Mouse (Mus musculus) retina, embryonic 14.5 days (tissue): ENCODE results near the gene Dnajc5.

ENCODE experiments used
- DNase-seq: peaks from one replicate; pipeline ENCODE4 v3.0.0-alpha.2; 2015; ENCODE audit warnings: low spot score

Dnajc5 gene

DNA sequence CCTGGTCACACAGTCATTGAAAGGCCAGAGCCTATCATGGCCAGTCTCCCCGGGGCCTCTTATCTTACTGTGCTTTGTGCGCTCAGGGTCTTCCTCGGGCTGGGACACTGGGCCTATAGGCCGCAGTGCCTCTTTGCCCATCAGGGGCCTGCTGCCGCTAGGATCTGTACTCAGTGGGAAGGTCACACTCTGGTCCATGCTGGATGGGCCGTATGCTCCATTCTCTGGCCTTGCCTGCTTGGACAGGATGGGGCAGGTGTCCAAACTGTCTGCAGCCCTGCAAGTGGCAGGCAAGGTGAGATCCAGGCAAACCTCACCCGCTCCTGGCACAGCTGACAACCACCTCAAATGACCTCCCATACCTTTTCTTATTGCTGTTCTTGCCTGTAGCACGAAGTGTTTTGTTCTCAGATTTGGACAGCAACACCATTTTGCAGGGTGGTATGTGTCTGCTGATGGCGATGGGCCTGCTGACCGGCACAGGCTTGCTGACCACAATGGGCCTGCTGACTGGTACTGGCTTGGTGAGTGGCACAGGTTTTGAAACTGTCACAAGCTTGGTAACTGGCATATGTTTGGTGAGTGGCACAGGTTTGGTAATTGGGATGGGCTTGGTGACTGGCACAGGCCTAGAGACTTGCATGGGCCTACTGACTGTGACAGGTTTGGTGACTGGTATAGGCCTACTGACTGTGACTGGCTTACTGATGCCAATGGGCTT lies 68.9 kb downstream of the Dnajc5 start:
- DNase-seq, result no peak

DNA sequence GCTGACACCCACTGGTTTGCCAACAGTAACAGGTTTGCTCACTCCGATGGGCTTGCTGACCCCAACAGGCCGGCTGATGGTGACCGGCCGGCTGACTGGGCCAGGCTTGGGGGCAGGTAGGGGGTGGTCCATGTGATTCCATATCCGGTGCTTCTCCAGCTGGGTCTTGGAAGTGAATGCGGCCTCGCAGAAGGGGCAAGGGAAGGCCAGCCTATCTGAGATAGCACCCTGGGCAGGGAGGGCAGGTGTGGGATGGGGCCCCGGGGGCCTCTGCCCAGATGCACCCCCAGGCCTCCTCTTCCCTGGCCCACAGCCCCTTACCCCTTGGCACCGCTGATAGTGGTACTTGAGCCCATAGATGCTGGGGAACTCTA lies 69.4 kb downstream of the Dnajc5 start:
- DNase-seq, result no peak

DNA sequence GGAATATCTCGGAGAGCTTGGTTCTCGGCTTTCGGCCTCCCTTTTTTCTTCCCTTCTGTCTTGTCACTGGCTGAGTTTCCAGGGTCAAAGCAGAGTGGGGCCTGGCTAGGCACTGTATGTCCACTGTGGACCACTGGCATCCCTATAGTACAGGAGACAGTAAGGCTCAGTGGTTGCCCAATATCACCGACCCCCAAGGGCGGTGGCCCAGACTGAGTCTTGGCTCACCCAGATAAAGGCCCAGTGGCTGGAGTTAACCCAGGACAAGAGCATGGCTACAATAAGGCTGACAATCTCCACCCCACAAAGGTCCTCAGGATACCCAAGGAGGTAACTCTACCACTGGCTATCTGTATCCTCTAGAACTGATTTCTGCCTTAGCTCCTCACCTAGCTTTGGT lies 70.2 kb downstream of the Dnajc5 start:
- no peak for DNase-seq

DNA sequence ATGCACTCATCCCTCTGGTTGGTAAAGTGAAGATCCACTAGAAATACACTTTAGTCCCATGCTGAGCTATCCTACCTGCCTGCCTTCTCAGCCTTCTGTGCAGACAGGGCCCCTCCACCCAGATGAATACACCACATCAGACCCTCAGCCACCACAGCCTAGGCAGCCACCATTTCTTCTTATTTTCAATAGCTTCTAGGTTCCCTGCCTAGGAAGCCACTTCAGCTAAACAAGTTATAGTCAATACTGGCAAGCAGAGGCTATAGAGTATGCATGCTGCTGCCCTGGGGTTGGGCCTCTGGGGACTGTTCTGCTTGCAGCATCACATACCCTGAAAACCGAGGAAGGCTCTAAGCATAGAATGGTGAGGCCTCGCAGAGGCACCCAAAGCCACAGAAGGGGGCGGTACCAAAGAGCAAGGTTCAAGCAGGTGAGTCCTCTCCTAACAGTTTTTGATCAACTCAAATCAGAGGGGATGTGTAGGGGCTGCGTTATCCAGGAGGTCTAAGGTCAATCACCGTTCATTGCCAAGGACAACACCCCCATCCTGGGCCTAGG lies 71.3 kb downstream of the Dnajc5 start, which contains the start of gene Prpf6:
Gene Prpf6 (plus strand): TSS at position 341 of the 558 bp plus-strand sequence.
- DNase-seq, result no peak

DNA sequence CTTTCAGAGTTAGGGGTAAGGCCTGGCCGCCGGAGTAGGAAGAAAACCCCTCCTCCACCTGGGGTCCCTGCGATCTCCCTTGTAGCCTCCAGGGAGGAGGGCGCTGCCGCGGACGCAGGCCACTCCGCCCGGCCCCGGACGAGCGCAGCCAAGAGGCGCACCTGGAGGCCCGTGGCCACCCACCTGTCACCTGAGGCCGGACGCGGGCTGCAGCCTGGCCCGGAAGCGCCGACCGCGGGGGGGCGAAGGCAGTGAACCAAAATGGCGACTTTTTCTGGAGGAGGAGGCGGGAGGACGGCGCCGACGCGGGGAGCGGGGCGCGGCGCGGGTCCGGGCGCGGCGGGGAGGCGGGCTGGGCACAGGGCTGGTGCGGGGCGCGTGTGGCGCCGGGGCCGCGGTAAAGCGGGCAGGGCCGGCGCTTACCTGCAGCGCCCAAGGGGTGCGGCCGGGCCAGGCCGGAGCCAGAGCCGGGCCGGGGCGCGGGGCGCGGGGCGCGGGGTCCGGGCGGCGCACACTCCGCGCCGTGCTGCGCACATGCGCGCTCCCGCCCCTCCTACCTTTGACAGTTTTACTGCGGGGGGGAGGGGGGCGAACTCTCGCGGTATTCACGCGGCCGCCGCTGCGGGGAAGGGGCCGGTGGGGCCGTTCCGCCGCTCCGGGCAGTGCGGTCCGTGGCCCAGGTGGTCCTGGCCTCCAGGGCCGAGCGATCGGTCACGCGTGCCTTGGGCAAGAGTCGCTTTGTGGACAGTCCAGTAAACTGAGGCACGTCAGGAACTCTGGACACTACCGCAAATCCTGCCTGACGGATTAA lies 72.2 kb downstream of the Dnajc5 start, which contains the start of gene Zfp512b:
Gene Zfp512b (minus strand): TSS at position 573 of the 811 bp plus-strand sequence.
- peak; percentile 76 for DNase-seq

DNA sequence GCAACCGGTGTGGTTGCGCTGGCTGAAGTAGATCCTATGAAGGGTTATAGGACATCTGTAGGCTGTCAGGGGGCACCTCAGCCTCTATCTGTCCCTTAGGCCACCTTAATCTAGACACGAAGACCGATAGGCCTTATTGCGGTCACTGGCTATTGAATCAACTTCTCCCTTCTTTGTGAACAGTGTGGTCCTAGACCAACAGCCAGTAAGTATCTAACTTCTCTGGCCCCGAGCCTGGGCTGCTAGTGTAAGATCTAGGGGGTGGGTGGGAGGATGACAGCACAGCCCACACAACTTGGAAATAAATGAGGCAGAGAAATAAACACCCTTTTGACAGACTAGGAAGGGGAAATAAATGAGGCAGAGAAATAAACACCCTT lies 72.7 kb downstream of the Dnajc5 start:
- no peak for DNase-seq

DNA sequence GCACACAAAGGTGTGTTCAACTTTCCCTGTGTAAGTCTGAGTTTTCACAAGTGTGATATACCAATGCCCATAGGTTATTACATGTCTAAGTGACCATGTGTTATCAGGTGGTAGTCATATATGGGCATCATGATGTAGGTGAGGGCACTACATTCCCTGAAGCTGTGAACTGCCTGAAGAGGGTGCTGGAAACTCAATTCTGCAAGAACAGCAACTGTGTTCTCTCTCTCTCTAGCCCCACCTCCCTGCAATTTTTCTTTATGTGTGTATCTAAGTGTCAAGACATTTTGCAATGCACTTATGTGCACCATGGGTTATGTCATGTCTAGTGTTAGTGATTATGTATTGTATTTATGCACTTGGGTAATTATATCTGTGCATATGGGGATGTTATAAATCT lies 73.7 kb downstream of the Dnajc5 start:
- DNase-seq, result no peak

DNA sequence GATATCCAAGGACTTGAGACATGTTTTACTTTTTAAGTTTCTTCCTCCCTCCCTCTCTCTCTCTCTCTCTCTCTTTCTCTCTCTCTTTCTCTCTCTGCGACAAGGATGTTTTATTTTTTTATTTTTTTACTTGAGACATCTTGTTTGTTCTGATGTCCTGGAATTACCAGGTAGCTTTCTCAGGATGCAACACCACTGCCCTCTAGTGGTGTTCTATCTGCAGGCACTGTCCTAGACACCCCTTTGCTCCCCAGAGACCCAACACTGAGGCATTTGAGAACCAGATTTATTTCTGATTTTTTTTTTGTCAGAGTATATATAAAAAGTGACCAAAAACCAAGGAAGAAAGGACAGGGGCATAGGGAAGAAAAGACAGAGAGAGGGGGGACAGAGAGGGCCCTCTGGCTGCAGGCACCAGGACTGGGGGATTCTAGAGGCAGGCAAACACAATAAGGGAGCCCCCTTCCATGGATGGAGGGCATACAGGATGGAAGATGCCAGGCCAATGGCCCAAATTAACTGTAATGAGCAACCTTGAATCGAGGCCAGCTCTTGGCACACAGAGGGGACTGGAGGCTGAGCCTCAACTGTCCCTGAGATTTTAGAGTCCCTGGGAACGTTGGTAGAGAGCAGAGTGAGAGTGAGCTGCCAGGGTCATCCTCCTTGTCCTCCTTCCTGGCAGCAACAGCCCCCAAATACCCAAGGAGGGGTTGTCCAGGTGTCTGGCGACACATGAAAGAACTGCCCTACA lies 74.8 kb downstream of the Dnajc5 start:
- DNase-seq, result peak; percentile 76

DNA sequence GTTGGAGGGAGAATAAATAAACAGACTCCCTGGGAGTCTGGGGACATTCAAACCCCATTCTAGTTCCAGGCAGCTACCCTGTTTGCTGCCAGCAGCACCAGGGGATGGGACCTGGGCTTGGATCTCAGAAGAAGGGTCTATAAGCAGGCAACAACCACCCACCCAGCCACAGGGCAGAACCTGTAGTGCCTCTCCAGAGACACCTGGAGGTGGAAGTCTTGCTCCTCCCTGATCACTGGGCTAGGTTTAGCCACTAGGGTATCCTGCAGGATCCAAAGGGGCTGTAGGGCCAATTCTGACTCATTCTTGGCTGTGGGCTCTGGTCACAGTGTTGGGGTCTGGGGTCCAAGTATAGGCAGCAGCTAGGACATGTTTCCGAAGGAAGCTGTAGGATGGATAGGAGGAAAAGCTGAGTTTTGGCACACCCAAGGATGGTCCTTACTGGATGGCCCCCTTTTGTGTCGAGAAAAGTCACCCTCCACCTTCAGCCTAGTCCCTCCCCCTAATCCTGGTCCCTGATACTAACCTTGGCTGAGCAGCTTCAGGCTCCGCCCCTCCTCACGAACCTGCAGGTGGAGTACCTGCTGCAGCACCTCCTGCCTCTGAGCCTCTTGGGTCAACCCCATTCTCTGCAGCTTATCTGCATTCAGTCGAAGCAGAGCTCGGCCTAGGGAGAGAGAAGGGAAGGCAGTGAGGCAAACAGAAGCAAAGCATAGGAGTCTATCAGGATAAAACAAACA lies 76.1 kb downstream of the Dnajc5 start:
- DNase-seq, result no peak

DNA sequence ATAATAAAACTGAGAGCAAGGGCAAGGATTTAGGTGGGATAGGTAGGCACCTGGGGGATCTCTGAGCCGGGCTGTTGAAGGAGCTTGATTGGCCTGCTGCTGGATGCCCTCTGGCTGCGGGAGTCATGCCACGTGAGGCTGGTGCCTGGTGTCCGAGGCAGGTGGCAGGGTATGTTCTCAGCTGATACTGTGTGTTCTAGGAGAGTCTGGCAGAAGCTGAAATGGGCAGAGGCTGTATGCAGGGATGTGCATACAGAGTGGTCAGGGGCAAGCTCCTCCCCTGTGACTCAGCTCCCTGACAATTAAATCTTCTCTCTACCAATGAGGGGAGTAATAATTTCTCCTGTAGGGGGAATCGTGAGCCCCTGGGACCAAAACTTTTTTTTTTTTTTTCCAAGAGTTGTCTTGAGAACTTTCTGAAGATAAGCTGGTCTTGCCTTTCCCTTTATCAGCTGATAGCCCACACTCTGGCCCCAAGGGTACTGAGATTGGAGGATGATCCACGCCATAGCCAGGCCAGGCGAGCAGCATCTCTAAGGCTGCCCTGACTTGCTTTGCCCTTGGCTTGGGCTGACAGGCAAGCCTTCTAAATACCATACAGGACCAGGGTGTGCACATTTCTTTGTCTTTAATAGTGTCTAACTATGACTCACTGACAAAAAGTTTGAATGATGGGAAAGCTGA lies 77.2 kb downstream of the Dnajc5 start:
- peak; percentile 58 for DNase-seq

DNA sequence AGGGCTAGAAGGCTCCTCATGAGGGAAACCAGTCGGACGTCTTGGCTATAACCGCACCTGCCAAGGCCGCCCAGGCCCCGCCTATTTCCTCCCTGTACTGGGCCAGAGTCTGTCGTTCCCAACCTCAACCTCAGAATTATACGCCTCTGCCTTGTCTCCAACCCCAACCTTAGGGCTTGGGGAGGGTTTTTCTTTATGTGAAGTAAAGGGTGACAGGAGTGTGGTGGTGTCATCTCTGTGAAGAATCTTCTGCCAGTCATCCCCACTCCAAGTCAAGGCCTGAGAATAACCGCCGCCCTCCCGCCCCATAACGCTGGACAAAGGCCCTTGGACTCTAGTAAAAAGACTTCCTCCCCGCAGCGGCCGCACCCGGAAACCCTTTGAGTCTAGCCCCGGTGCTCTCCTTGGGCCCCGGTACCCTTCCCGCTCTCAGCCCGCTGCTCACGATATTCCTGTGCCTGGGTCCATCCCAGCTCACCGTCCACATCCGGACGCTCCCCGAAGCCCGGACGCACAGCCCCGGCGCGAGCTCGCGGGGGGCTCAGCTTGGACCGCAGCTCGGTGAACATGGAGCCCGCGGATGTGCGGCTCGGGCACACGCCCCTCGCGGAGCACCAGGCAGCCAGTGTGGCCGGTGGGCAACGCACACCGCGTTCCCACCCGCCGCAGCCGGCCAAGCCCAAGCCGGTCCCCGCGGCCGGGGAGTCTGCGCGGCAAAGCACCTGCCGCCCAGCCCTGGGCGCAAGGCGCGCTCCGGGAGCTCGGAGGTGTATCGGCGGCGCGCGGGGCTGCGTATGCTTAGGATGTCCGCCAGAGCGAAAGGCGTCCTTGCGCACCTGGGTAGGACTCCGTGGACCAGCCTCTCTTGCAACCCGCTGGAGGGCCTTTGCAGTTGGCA lies 78.4 kb downstream of the Dnajc5 start, which contains the start of gene Samd10:
Gene Samd10 (minus strand): TSS at position 759 of the 898 bp plus-strand sequence.
- DNase-seq, result peak; percentile 63

DNA sequence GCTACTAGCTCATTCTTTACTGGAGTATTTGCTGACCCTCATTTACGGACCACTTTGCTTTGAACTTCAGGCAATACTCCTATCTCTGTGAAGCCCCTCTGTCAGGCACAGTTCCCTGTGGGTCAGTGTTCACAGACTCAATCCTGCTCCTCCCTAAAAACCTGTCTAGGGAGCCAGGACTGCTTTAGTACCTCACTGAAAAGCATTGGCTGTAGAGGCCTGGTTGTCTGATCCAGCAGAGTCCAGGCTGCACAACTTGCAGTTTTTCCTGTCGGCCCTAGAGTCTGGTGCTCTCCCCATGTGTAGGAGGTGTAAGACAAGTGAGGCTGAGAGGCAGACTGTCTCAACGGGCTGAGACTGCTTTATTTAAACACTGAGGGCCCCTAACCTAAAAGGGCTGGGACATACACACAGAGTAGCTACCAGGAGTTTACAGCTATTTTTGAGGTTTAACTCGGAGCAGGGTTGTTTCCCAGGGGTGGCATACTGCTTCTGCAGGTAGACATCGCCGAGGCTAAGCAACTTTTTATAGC lies 80.0 kb downstream of the Dnajc5 start:
- no peak for DNase-seq

DNA sequence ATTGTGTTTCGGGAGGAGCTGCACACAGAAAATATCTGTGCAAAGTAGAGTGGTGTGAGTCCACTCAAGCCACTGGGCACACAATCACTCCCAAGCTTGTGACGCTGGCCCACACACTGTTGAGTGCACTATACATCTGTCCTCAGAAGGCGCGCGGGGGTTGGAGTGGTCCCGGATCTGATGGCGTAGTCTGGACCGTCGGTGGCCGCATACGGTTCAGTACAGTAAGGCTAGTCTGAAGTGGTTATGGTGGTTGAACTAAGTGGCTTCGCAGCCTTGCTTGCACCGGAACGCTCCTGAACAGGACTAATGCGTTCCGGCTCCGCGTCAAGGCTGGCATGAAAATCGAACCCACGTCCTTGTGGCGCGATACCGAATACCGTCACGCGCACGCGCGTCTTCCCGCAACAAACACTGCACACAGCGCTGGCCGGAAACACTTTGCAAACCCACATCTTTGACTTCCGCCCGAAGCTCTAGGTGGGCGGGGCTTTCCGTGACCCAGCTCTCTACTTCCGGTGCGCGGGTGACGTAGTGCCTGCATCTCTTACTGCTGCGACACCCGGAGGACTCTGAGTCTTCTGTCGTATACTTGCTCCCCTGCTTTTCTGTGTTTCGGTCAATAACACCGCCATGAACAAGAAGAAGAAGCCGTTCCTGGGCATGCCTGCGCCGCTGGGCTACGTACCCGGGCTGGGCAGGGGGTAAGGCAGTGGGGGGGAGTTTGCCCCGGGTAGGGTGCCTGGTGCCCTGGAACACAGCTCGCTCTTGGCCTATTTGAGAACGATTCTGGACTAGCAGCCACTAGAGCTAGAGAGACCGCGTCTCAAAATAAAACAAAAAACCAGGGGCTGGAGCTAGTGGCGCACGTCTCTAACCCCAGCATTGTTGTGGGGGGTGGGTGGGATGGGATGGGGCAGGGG lies 80.8 kb downstream of the Dnajc5 start:
- DNase-seq, result peak; percentile 98

DNA sequence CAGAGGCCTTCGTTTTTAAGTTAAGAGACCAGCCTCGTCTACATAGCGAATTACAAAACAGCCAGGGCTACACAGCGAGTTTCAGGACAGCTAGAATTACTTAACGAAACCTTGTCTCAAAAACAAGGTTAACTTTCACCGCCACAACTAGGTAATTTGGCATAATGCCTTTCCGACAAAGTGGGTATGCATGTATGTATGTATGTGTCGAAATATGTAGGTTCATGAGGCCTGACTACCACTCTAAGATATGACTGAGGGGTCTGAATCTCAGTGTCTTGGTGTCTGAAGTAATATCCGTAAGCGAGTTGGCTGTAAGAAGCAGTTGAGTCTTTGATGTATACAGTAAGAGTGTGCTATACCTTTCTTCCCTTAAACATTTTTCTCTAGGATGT lies 81.5 kb downstream of the Dnajc5 start:
- no peak for DNase-seq

DNA sequence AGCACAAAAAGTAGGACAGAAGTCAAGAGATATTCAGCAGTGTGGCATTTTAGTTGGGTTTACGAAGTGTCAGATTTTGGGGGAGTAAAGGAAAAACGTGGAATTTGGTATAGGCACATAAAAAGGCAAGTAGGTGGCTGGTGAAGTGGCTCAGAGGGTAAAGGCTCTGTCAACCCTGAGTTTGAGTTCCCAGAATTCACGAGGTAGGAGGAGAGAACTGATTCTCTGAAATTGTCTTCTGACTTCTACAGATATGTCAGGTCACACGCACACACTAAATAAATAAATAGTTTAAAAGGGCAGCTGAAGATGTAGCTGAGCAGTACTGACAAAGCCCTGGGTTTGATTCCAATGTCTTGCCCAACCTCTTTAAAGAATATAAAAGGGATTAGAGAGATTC lies 82.1 kb downstream of the Dnajc5 start:
- DNase-seq, result no peak
